23 mouse cellular contexts compared by ENCODE assay signal in the genomic region with DNA sequence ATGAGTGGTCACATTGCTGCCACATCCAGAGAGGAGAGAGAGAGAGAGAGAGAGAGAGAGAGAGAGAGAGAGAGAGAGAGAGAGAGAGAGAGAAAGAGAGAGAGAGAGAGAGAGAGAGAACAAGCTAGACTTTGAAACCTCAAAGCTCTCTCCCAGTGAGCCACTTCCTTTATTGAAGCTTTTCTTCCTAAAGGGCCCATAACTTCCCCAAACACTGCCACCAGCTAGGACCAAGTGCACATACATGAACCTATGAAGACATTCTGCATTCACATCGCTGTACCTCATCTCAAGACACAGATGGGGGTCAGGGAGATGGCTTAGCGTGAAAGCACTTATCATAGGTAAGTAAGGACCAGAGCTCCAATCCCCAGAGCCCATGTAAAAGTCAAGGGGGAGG.
"Had no signal": no experiment of that assay in that cellular context is flagged by ENCODE, and none has a peak within 500 bp of the region (broad histone marks: within the 10 kb centered on the region; RNA-seq: fewer than 3 reads in every experiment).

No protein-coding gene starts in this region.

- H3K4me1 ChIP-seq: kidney, embryonic 15.5 days; liver, embryonic 13.5 days had no signal

- H3K27ac ChIP-seq: heart, embryonic 10.5 days; hindbrain, postnatal 0 days; kidney, embryonic 15.5 days; kidney, postnatal 0 days; layer of hippocampus, adult 2 months; left cerebral cortex, adult 2 months; limb, embryonic 10.5 days; liver, embryonic 13.5 days had no signal

- H3K4me3 ChIP-seq: heart, embryonic 10.5 days; heart, embryonic 12.5 days; hindbrain, embryonic 13.5 days; hindbrain, embryonic 15.5 days; kidney, embryonic 15.5 days; layer of hippocampus, adult 2 months; left cerebral cortex, adult 2 months; limb, embryonic 10.5 days; limb, embryonic 12.5 days; liver, embryonic 13.5 days had no signal

- ATAC-seq: hindbrain, postnatal 0 days; intestine, embryonic 16.5 days had no signal

- H3K9ac ChIP-seq: heart, embryonic 12.5 days; hindbrain, embryonic 13.5 days; hindbrain, embryonic 15.5 days; kidney, embryonic 15.5 days; limb, embryonic 12.5 days; liver, embryonic 13.5 days had no signal

- H3K36me3 ChIP-seq: heart, embryonic 10.5 days; heart, embryonic 12.5 days; hindbrain, embryonic 13.5 days; hindbrain, embryonic 15.5 days; kidney, embryonic 15.5 days; limb, embryonic 10.5 days; limb, embryonic 12.5 days; liver, embryonic 13.5 days had no signal

- H3K9me3 ChIP-seq: heart, embryonic 10.5 days; hindbrain, embryonic 13.5 days; hindbrain, embryonic 15.5 days; kidney, embryonic 15.5 days; limb, embryonic 10.5 days; limb, embryonic 12.5 days; liver, embryonic 13.5 days had no signal

- H3K27me3 ChIP-seq: heart, embryonic 12.5 days; hindbrain, embryonic 13.5 days; hindbrain, embryonic 15.5 days; kidney, embryonic 15.5 days; limb, embryonic 12.5 days; liver, embryonic 13.5 days had no signal

- DNase-seq: gastrocnemius, postnatal 10 days; heart, adult 18-20 months; heart, postnatal 10 days; kidney, adult 11 months; kidney, adult 2 months; kidney, adult 9 months; kidney, postnatal 14 days; kidney, postnatal 4 days; liver; liver, embryonic 13.5 days had no signal

- H3K4me2 ChIP-seq: hindbrain, embryonic 13.5 days; hindbrain, embryonic 15.5 days; kidney, embryonic 15.5 days; liver, embryonic 11.5 days; liver, embryonic 13.5 days had no signal
